Mouse (Mus musculus): ENCODE measurements at regions not wholly inside any gene's neighbourhood (a gene's known extent, or its start where the extent isn't known, plus 50 kb on each side); places are given as distances from the start of the nearest gene placed in this dataset.

- H3K27ac ChIP-seq (ENCODE audit: insufficient read depth, low read depth, low read length) = no peak overlapping the region
- H3K27me3 ChIP-seq (replicated peaks; ENCODE audit: control insufficient read depth, insufficient read depth, low read length) = no peaks in the 10 kb centered on the region
- no peak for DNase-seq
- H3K36me3 ChIP-seq (ENCODE audit: control insufficient read depth, insufficient read depth, low read length) = no peaks in the 10 kb centered on the region
- TF ChIP-seq CTCF (conservative IDR thresholded peaks at IDR 0.05; ENCODE audit: insufficient read depth, insufficient read length, low read depth, low read length) = no peak
- no peak for TF ChIP-seq POLR2A (IDR thresholded peaks at IDR 0.05; ENCODE audit: low read depth, low read length)
- H3K4me3 ChIP-seq (ENCODE audit: insufficient read depth, low read depth, low read length) = no peak overlapping the region
- H3K4me1 ChIP-seq (ENCODE audit: control insufficient read depth, insufficient read depth, low read length) = peaks cover 2% of the 10 kb centered on the region; the same call in 1 of the 2 replicates
- WGBS = 69% methylated on average over 3 of the region's 3 CpGs
Observed at GRCm38 (mm10) chr1:30751138-30751907, 122.4 kb downstream of the Phf3 start.

GRCm38 (mm10) chr1:30741955-30742354 is 131.8 kb downstream of the Phf3 start:
- Histone ChIP-seq H3K4me3 (ENCODE audit: insufficient read depth, low read depth, low read length) (no peak overlapping the region), H3K27me3 (replicated peaks; ENCODE audit: control insufficient read depth, insufficient read depth, low read length) (no peaks in the 10 kb centered on the region), H3K4me1 (ENCODE audit: control insufficient read depth, insufficient read depth, low read length) (no peaks in the 10 kb centered on the region), H3K36me3 (ENCODE audit: control insufficient read depth, insufficient read depth, low read length) (no peaks in the 10 kb centered on the region), H3K27ac (ENCODE audit: insufficient read depth, low read depth, low read length) (no peak overlapping the region)
- no peak for DNase-seq
- TF ChIP-seq POLR2A (IDR thresholded peaks at IDR 0.05; ENCODE audit: low read depth, low read length) = no peak
- no peak for TF ChIP-seq CTCF (conservative IDR thresholded peaks at IDR 0.05; ENCODE audit: insufficient read depth, insufficient read length, low read depth, low read length)

- TF ChIP-seq CTCF (conservative IDR thresholded peaks at IDR 0.05; ENCODE audit: insufficient read depth, insufficient read length, low read depth, low read length) = no peak; the same call in 1 of the 2 replicates
- TF ChIP-seq POLR2A (IDR thresholded peaks at IDR 0.05; ENCODE audit: low read depth, low read length) = no peak
- H3K4me1 ChIP-seq (ENCODE audit: control insufficient read depth, insufficient read depth, low read length) = no peaks in the 10 kb centered on the region
- H3K4me3 ChIP-seq (ENCODE audit: insufficient read depth, low read depth, low read length) = no peak overlapping the region
- no peak overlapping the region for H3K27ac ChIP-seq (ENCODE audit: insufficient read depth, low read depth, low read length)
- no peaks in the 10 kb centered on the region for H3K27me3 ChIP-seq (replicated peaks; ENCODE audit: control insufficient read depth, insufficient read depth, low read length)
- peak; percentile 45 for DNase-seq
- WGBS = 56% methylated on average over 3 of the region's 3 CpGs
- H3K36me3 ChIP-seq (ENCODE audit: control insufficient read depth, insufficient read depth, low read length) = no peaks in the 10 kb centered on the region
Observed at GRCm38 (mm10) chr1:30740831-30741230, 132.9 kb downstream of the Phf3 start.

- Histone ChIP-seq H3K4me1 (ENCODE audit: control insufficient read depth, insufficient read depth, low read length) (no peaks in the 10 kb centered on the region), H3K27me3 (replicated peaks; ENCODE audit: control insufficient read depth, insufficient read depth, low read length) (no peaks in the 10 kb centered on the region), H3K36me3 (ENCODE audit: control insufficient read depth, insufficient read depth, low read length) (no peaks in the 10 kb centered on the region), H3K27ac (ENCODE audit: insufficient read depth, low read depth, low read length) (no peak overlapping the region), H3K4me3 (ENCODE audit: insufficient read depth, low read depth, low read length) (no peak overlapping the region)
- WGBS = 46% methylated on average over 2 of the region's 2 CpGs
- TF ChIP-seq POLR2A (IDR thresholded peaks at IDR 0.05; ENCODE audit: low read depth, low read length) (no peak), CTCF (conservative IDR thresholded peaks at IDR 0.05; ENCODE audit: insufficient read depth, insufficient read length, low read depth, low read length) (no peak)
- DNase-seq = no peak
Observed at GRCm38 (mm10) chr1:30721519-30721918, 152.2 kb downstream of the Phf3 start.

- no peaks in the 10 kb centered on the region for H3K36me3 ChIP-seq (ENCODE audit: control insufficient read depth, insufficient read depth, low read length)
Observed at GRCm38 (mm10) chr1:30720829-30721228, 152.9 kb downstream of the Phf3 start.

GRCm38 (mm10) chr1:30718578-30718977 is 155.1 kb downstream of the Phf3 start:
- 86% methylated on average over 5 of the region's 5 CpGs for WGBS
- no peak for DNase-seq

More at GRCm38 (mm10) chr1:30720829-30721228, 152.9 kb downstream of the Phf3 start:
- H3K27ac ChIP-seq (ENCODE audit: insufficient read depth, low read depth, low read length) = no peak overlapping the region
- 87% methylated on average over 2 of the region's 2 CpGs for WGBS
- H3K4me1 ChIP-seq (ENCODE audit: control insufficient read depth, insufficient read depth, low read length) = no peaks in the 10 kb centered on the region
- no peak overlapping the region for H3K4me3 ChIP-seq (ENCODE audit: insufficient read depth, low read depth, low read length)
- DNase-seq = no peak
- no peak for TF ChIP-seq POLR2A (IDR thresholded peaks at IDR 0.05; ENCODE audit: low read depth, low read length)
- TF ChIP-seq CTCF (conservative IDR thresholded peaks at IDR 0.05; ENCODE audit: insufficient read depth, insufficient read length, low read depth, low read length) = no peak
- no peaks in the 10 kb centered on the region for H3K27me3 ChIP-seq (replicated peaks; ENCODE audit: control insufficient read depth, insufficient read depth, low read length)

GRCm38 (mm10) chr1:30716346-30716745 is 157.4 kb downstream of the Phf3 start:
- 50% methylated on average over 1 of the region's 1 CpGs for WGBS
- H3K36me3 ChIP-seq (ENCODE audit: control insufficient read depth, insufficient read depth, low read length) = no peaks in the 10 kb centered on the region
- no peaks in the 10 kb centered on the region for H3K4me1 ChIP-seq (ENCODE audit: control insufficient read depth, insufficient read depth, low read length)
- H3K27ac ChIP-seq (ENCODE audit: insufficient read depth, low read depth, low read length) = no peak overlapping the region
- TF ChIP-seq CTCF (conservative IDR thresholded peaks at IDR 0.05; ENCODE audit: insufficient read depth, insufficient read length, low read depth, low read length) (no peak), POLR2A (IDR thresholded peaks at IDR 0.05; ENCODE audit: low read depth, low read length) (no peak)
- DNase-seq = no peak
- no peak overlapping the region for H3K4me3 ChIP-seq (ENCODE audit: insufficient read depth, low read depth, low read length)
- H3K27me3 ChIP-seq (replicated peaks; ENCODE audit: control insufficient read depth, insufficient read depth, low read length) = no peaks in the 10 kb centered on the region

More at GRCm38 (mm10) chr1:30718578-30718977, 155.1 kb downstream of the Phf3 start:
- Histone ChIP-seq H3K4me1 (ENCODE audit: control insufficient read depth, insufficient read depth, low read length) (no peaks in the 10 kb centered on the region), H3K27ac (ENCODE audit: insufficient read depth, low read depth, low read length) (no peak overlapping the region), H3K27me3 (replicated peaks; ENCODE audit: control insufficient read depth, insufficient read depth, low read length) (no peaks in the 10 kb centered on the region), H3K36me3 (ENCODE audit: control insufficient read depth, insufficient read depth, low read length) (no peaks in the 10 kb centered on the region), H3K4me3 (ENCODE audit: insufficient read depth, low read depth, low read length) (no peak overlapping the region)
- no peak for TF ChIP-seq POLR2A (IDR thresholded peaks at IDR 0.05; ENCODE audit: low read depth, low read length)

Data from kidney, adult 2 months (tissue).